Mouse (Mus musculus) heart, postnatal 36 days (tissue): ENCODE measurements around the gene 2010315B03Rik. TPM values are rescaled to one million over a fixed set of nuclear protein-coding genes. Genes with fewer than 3 reads are reported as not detected.
A peak's percentile ranks its signal among the peaks of the same experiment; 100 is the strongest.
"Not testable (repeated sequence)": the region's sequence is repeated elsewhere in the genome, so short reads cannot be mapped to it uniquely, and the experiment has no call there.

Experiments
- DNase-seq, 2 experiments: peaks; one replicate each; pipeline ENCODE4 v3.0.0; 2021 to 2022
- intact Hi-C: fragments of 180-260 bp; cut with DNase I; formaldehyde crosslinking; loops from one replicate; pipeline ENCODE4 v1.15.1; 2025
- total RNA-seq, 2 experiments: library from RNA; stranded (reverse); gene quantifications; 2 replicates each; pipeline ENCODE4 v1.2.3; 2021

2010315B03Rik gene
- 10 to 100 TPM; 11.6 to 11.7 TPM for total RNA-seq

DNA sequence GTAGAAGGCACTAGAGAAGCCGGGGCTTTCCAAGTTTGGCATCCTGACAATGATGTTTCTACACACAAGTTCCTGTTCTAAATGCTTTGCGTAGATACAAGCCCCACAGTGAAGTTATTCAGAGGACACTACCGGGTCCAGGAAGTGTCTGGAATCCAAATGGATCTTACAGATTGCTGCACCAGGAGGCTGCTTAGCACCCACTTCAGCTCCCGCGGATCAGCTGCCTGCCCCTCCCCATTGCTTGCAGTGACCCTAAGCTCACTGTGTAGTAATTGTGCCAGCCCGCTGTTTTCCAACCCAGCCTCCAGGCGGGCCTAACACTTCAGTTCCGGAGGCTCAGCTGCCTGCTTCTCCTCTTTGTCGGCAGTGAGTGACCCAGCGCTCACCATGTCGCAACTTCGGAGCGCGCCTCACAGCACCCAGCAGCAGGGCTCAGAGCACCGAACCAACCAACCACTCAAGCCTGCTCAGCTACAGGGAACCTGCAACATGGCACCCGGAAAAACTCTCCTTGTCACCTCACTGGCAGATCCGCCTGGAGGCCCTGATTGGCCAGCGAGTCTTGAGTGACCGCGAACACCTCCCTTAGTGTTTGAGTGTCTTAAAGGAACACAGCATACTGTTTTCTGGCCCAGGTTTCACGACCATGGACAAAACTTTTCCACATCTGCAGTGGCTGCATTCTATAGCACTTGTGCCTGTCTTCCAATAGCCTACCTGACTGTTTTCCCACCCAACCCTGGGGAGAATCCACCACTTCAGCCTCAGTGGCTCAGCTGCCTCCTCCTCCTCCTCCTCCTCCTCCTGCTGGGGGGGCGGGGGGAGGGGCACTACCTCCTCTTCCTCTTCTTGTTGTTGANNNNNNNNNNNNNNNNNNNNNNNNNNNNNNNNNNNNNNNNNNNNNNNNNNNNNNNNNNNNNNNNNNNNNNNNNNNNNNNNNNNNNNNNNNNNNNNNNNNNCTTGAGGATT is at the start of gene 2010315B03Rik:
Gene 2010315B03Rik (minus strand): TSS at position 526 of the 972 bp plus-strand sequence.
- peak; percentile 80 to 87 for DNase-seq

DNA sequence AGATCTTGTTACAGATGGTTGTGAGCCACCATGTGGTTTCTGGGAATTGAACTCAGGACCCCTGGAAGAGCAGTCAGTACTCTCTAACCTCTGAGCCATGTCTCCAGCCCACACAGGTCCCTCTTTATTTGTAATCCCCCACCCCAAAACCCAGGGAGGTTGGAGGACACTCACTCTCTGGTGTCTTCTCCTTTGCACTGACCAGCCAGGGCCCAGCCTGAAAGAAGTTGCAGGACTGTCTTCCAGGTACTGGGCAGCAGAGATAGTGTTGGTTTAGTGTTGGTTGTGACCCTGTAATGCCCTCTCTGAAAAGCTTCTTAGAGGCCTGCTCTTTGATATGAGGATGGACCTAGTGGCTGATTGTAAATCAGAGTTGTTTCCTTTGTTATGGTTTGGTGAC is 994 bp downstream of the 2010315B03Rik start:
- no peak for DNase-seq
- intact Hi-C loops = loop anchor here (5.0 kb wide), 1 partner anchor 116 kb away; no protein-coding TSS in a partner anchor

More for the DNA sequence above, at the start of gene 2010315B03Rik:
- intact Hi-C loops = loop anchor here (2.0 to 5.0 kb wide), 2 partner anchors 54 to 115 kb away; no protein-coding TSS in a partner anchor

DNA sequence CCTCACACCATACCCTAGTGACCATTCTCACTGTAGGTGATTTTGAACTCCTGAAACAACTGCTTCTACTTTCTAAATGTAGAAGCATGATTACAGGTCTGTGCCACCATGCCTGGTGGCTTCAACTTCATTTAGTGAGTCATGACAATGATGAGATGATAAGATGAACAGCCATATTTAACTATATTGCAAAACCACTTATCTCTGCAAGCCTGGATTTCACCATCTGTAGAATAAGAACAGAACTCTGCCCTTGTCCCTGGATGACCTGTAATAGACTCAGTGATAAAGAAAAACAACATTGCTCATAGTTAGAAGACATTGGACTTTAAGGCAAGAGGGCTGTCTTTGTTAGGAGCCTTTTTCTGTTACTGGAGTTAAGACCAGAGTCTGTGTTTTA is 24.2 kb downstream of the 2010315B03Rik start:
- no peak for DNase-seq
- intact Hi-C loops = no loop called here

DNA sequence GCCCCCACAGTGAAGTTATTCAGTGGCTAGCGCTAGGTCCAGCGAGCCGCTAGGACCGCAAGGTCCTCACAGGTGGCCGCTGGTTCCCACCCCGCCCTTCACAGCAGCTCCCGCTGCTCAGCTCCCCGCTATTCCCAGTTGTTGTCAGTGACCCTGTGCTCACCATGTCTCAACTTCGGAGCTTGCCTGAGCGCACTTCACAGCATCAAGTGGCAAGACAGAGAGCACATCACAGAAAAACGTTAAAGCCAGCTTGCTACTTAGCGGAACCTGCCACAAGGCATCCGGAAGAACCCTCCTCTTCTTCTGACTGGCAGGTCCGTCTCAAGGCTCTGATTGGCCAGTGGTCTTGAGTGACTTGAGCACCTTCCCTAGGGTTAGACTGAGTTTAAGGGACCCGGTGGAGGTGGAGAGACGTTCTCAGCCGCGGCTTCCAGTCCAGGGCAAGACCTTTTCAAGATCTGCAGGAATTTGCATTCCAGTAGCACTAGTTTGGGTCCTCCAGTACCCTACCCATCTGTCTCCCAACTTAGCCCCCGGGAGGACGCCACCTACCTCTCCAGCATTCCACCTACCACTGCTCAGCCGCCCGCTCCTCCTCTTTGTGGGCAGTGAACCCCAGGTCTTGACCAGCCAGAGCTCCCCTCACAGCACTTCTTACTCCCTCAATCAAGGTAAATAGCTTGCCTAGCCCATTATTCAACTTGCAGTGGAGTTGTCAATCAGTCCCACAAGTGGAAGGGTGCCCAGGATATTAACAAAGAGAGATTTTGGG is 30.4 kb downstream of the 2010315B03Rik start:
- intact Hi-C loops = loop anchor here (2.0 to 5.0 kb wide), 2 partner anchors 25 to 145 kb away; no protein-coding TSS in a partner anchor
- DNase-seq = peak; percentile 87

DNA sequence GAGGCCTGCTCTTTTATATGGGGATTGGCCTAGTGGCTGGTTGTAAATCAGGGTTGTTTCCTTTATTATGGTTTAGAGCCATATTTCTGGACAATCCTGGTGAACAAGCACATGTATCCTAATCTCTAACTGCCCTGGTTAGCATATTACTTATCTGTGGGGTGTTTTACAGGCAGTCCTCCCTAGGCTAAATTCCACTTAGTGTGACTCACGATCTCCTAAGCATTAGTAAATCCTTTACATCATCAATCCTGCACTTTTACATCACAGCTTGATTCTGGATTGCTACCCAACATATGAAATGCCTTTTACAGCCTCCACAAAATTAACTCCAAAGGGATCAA is 31.1 kb downstream of the 2010315B03Rik start:
- no peak for DNase-seq
- intact Hi-C loops = loop anchor here (5.0 kb wide), 1 partner anchor 146 kb away; no protein-coding TSS in a partner anchor

DNA sequence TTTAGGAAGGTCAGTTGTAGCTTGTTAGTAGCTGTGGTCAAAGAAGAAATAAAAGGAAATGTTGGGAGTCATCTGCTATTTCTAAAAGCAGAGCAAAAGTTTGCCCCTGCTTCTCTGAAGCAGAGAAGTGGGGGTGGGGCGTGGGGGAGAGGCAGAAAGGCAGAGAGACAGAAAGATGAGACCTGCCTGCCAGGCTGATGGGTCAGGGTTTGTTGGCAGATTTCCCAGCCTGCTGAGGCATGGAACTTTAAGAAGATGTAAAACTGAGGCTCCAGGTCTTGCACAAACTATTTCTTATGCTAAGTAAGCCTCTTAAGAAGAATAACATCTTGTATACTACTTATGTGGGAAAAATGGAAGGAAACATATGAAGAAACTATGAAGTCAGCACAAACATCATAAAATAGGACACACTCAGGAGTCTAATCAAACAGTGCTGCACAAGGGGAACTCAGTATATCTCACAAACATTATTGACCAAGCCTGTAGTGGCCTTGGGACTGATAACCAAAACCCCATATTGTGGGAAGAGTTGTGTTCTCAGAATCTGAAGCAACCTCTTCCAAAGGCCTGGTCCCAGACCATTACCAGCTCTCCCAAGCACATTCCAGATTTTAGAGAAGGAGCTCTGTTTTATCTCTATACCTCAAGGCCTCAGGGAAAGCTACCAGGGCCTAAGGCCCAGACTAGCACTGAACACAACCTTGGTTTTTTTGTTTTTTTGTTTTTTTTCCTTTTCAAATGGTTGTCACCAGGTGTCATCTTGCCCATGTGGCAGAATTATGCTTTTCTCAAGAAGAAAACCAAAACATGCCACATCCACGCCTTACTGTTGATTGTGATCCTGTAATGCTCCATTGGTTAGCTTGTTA is 31.7 kb downstream of the 2010315B03Rik start:
- no peak for DNase-seq
- intact Hi-C loops = loop anchor here (5.0 kb wide), 1 partner anchor 146 kb away; no protein-coding TSS in a partner anchor

DNA sequence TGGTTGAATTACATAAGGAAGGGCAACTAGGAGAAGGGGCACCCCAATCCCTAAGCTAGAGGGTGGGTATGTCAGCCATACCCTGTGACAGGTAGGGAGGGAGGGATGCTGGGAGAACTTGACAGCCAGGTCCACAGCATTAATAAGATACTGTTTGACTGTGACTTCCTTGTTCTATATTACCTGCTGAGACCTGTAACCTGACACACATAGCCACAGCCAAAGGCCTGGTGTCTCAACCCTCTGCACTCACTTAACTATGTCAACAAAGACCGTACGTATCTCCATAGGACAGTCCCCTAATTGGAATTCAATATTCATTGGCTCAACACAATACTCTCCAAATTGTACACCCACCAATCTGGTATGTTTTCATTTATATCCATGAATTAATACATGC is 33.2 kb downstream of the 2010315B03Rik start:
- no peak for DNase-seq
- intact Hi-C loops = no loop called here

DNA sequence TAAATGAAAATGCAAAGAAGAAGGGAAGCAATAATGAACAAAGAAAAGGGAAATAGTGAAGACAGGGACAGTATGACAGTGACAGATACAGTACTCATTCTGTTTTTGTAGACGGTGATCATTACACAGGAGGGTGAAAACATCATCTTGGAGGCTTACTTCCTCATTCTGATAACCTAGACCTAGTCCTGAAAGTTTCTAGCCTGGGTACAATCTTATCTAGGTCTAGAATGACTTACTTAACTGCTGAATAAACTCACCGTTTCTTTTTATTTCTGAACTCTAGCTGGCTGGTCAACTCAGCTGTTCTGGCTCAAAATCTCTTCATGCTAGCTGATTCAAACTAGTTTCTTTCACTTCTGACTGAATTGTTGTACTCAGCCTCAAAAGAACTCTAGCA is 37.4 kb downstream of the 2010315B03Rik start:
- DNase-seq = no peak
- intact Hi-C loops = no loop called here

DNA sequence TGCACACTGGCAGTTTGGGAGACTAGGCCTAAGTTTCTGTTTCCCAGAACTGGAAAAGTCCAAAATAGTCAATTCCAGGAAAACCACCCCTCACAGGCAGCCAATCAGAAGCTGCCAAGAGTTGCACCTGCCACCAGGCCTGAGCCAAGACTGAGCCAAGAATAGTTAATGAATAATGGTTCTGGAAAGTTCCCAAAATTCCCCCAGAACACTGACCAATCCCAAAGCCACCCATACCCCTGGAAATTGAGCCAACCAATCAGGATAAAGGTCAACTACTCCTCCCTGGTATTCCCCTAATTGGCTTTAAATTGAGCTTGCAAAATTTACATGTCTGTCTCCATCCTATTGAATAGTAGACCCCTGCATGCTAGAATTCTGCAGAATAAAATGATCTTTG is 39.3 kb downstream of the 2010315B03Rik start:
- intact Hi-C loops = loop anchor here (5.0 kb wide), 1 partner anchor 54 kb away; no protein-coding TSS in a partner anchor
- no peak for DNase-seq

DNA sequence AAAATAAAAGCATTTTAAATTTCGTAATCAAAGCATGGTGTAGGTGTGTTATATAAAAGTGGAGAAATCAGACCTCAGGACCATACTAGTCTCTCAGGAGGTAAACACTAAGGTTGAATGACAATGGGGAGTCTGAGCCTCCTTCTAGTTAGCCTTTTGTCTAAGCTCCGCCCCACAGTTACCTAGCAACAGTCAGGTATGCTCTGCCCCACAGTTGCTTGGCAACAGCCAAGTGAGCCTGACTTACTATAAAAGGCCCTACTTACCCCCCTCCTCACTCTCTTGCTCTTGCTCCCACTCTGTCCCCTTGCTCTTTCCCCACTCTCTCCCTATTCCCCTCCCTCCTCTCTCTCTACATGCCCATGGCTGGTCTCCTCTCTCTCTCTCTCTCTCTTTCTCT is 44.6 kb downstream of the 2010315B03Rik start:
- intact Hi-C loops = no loop called here
- no peak for DNase-seq

DNA sequence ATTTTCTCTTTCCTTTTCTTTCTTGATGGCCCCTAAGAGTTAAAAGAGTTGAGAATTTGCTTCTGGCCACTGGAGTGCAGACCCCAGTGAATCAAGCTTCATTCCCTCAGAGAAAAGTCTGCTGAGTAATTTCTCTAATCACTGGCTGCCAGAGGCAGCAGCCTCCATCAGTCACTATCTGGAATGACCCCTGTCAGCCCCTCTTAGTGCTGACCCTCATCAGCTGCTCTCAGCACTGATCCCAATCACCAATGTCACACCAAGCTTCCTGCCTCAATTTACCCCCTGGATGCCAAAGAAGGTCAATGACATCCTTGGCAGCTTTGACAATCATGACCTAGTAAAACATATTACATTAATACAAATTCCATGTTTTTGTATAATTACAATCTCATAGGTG is 45.0 kb downstream of the 2010315B03Rik start:
- intact Hi-C loops = no loop called here
- no peak for DNase-seq

DNA sequence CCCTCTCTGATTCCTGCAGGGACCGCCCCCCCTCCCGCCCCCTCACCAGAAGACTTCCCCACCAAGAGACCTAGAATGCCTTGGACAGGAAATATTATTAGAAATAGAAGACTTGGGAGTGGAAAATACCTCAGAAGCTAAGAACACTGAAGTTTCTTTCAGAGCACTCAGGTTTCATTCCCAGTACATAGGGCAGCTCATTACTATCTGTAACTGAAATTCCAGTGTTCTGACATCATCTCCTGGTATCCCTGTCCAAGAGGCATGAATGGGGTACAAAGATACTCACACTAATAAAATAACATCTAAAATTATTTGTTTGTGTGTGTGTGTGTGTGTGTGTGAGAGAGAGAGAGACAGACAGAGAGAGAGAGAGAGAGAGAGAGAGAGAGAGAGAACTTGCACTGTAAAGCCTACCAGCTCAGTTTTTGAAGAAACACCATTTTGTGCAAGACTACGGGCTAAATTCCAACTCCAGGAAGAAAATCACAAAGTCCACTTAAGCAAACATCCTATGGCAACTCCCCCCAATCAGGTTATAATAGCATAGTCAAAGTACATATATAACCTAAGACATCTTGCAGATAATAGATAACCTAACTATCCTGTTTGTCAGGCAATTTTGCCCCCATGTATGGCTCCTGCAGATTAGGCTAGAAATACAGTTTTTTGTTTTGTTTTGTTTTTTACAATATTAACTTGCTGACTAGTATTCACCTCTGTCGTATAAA is 49.3 kb downstream of the 2010315B03Rik start:
- intact Hi-C loops = loop anchor here (1.0 kb wide), 1 partner anchor 43 kb away; no protein-coding TSS in a partner anchor
- no peak for DNase-seq

DNA sequence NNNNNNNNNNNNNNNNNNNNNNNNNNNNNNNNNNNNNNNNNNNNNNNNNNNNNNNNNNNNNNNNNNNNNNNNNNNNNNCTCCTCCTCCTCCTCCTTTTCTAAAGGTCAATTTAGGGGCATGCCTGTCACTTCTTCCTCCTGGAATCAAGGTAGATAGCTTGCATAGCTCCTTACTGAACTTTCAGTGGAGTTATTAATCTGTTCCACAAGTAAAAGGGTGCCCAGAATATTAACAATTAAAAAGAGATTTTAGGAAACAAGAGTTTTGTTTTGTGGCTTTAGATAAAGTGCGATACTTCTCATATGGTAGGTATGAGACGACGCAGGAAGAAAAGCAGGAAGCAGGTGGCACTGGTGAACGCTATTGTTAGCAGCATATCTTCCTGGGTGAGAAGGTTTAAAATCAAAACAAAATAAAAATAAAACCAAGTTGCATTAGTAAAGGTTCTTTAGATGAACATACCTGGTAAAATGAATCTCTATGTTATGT is 54.4 kb downstream of the 2010315B03Rik start:
- DNase-seq = no peak
- intact Hi-C loops = loop anchor here (2.0 kb wide), 1 partner anchor 55 kb away; the partner anchor contains the start of gene 2010315B03Rik

DNA sequence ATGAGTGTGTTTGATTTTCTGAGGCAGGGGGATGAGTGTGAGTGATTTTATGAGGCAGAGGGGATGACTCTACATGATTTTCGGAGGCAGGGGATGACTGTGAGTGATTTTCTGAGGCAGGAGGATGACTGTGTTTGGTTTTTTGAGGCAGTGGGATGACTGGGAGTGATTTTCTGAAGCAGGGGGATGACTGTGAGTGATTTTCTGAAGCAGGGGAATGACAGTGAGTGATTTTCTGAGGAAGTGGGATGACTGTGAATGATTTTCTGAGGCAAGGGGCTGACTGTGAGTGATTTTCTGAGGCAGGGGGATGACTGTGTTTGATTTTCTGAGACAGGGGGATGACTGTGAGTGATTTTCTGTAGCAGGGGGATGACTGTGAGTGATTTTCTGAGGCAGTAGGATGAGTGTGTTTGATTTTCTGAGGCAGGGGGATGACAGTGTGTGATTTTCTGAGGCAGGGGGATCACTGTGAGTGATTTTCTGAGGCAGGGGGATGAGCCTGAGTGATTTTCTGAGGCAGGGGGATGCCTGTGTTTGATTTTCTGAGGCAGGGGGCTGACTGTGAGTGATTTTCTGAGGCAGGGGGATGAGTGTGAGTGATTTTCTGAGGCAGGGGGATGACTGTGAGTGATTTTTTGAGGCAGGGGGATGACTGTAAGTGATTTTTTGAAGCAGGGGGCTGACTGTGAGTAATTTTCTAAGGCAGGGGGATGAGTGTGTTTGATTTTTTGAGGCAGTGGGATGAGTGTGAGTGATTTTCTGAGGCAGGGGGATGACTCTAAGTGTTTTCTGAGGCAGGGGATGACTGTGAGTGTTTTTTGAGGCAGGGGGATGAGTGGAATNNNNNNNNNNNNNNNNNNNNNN is 55.1 kb downstream of the 2010315B03Rik start:
- peak in 1 of 2 experiments; percentile 13 for DNase-seq
- intact Hi-C loops = loop anchor here (2.0 kb wide), 1 partner anchor 55 kb away; the partner anchor contains the start of gene 2010315B03Rik

DNA sequence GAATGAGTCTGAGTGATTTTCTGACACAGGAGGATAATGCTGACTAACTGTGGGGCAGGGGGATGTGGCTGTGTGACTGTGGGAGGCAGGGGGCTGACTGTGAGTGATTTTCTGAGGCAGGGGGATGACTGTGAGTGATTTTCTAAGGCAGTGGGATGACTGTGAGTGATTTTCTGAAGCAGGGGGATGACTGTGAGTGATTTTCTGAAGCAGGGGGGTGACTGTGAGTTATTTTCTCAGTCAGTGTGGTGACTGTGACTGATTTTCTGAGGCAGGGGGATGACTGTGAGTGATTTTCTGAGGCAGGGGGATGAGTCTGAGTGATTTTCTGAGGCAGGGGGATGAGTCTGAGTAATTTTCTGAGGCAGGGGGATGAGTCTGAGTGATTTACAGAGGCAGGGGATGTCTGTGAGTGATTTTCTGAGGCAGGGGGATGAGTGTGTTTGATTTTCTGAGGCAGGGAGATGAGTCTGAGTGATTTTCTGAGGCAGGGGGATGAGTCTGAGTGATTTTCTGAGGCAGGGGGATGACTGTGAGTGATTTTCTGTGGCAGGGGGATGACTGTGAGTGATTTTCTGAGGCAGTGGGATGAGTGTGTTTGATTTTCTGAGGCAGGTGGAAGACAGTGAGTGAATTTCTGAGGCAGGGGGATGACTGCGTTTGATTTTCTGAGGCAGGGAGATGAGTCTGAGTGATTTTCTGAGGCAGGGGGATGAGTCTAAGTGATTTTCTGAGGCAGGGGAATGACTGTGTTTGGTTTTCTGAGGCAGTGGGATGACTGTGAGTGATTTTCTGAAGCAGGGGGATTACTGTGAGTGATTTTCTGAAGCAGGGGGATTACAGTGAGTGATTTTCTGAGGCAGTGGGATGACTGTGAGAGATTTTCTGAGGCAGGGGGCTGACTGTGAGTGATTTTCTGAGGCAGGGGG is 56.0 kb downstream of the 2010315B03Rik start:
- intact Hi-C loops, DNase-seq: not testable (repeated sequence)

DNA sequence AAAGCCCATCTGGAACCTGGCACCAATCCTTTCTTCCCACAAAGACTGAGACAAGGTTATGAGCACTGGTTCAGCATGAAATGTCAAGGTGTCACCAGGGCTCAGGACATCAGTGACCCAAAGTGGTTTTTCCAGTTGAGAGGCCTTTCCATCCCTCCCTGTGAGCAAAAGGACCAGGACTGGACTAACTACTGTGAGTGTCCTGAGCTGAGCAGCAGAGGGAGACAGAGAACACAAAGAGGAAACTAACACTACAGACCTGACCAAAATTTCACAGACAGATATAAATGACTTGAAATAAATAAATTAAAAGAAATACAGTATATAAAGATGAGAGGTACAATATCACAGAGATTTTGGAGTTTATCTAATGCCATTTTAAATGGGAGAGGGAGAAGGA is 61.1 kb downstream of the 2010315B03Rik start:
- intact Hi-C loops = no loop called here

More for the DNA sequence above, 61.1 kb downstream of the 2010315B03Rik start:
- DNase-seq = no peak
